19 mouse cellular contexts compared by ENCODE assay signal in the genomic region with DNA sequence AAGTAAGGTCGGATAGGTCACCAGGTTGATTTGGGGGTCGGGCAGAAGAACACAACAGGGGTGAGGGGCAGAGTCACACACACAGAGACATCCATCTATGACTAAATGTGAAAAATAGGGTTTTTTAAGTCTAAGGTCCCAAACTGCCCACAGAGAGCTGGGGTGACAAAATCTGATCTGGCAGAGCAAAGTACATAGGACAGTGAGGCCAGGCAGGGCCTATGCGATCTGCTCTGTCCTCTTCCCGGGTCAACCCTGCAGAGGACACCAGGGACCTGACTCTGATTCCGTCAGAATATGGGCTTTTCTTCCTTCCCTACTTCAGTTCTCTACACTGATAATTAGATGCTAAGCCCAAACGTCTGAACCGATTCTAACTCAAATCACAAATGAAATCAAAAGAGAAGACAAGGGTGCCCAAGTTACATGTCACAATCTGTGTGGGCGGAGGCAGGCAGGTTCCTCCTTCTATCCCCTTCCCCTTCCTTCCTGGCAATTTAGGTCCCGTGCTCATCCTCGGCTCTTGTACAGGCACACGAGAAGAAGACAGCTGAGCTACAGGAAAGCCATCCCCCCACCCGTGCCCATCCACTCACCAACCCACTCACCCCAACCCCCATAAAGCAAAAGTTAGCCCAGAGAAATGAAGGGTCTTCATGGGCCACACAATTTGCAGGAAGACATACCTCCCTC. TPM values are rescaled to one million over a fixed set of nuclear protein-coding genes. Genes with fewer than 3 reads are reported as not detected.
DNase-seq lines count a peak whose midpoint lies in the region; ATAC-seq and TF ChIP-seq lines count a peak whose summit lies in the region.
"Had no signal": no experiment of that assay in that cellular context is flagged by ENCODE, and none has a peak within 500 bp of the region (broad histone marks: within the 10 kb centered on the region; RNA-seq: fewer than 3 reads in every experiment).

No protein-coding gene starts in this region.

- no peak for TF ChIP-seq CTCF in gastrocnemius, adult 2 months (IDR thresholded peaks at IDR 0.05)
- TF ChIP-seq CTCF in liver, postnatal 0 days (IDR thresholded peaks at IDR 0.05; ENCODE audit: low read depth) = no peak

- DNase-seq in gastrocnemius, adult 2 months = no peak
- DNase-seq in gastrocnemius, adult 18-20 months (ENCODE audit: low spot score) = no peak
- no peak for DNase-seq in lung, postnatal 36 days
- no peak for DNase-seq in liver, postnatal 0 days
- DNase-seq in B cell, adult 2 months = no peak
- DNase-seq: cerebellum, adult 11 months; cerebellum, postnatal 14 days; left cerebral cortex, postnatal 4 days; right cerebral cortex, postnatal 14 days had no signal

- peak overlapping the region; percentile 68 for H3K27ac ChIP-seq in gastrocnemius, adult 2 months
- H3K27ac ChIP-seq in intestine, embryonic 15.5 days = 0 out of 2 replicates have a peak overlapping the region, but pooled peaks have one; percentile 22
- no peak overlapping the region for H3K27ac ChIP-seq in intestine, embryonic 16.5 days (ENCODE audit: low read length)
- no peak overlapping the region for H3K27ac ChIP-seq in lung, embryonic 15.5 days
- peak overlapping the region; percentile 69 for H3K27ac ChIP-seq in liver, postnatal 0 days (ENCODE audit: low read depth)
- H3K27ac ChIP-seq: liver, embryonic 14.5 days; stomach, postnatal 0 days had no signal

- intact Hi-C loops in gastrocnemius, adult 2 months (cut with DNase I) = no loop called here

- H3K4me2 ChIP-seq in intestine, embryonic 15.5 days (replicated peaks) = no peak overlapping the region
- no peak overlapping the region for H3K4me2 ChIP-seq in intestine, embryonic 16.5 days (ENCODE audit: low read depth, low read length)
- H3K4me2 ChIP-seq in lung, embryonic 15.5 days = peak overlapping the region; percentile 17; the same call in 1 of the 2 replicates
- peak overlapping the region; percentile 19 for H3K4me2 ChIP-seq in liver, postnatal 0 days (ENCODE audit: low read depth, low read length)
- H3K4me2 ChIP-seq: heart, embryonic 11.5 days had no signal

- no peak for TF ChIP-seq EP300 in liver, postnatal 0 days (IDR thresholded peaks at IDR 0.05; ENCODE audit: low read depth)

- no peaks in the 10 kb centered on the region for H3K27me3 ChIP-seq in intestine, embryonic 15.5 days (replicated peaks)
- H3K27me3 ChIP-seq in intestine, embryonic 16.5 days (replicated peaks; ENCODE audit: control insufficient read depth, insufficient read depth, low read length) = no peaks in the 10 kb centered on the region
- H3K27me3 ChIP-seq in lung, embryonic 15.5 days = no peaks in the 10 kb centered on the region
- no peaks in the 10 kb centered on the region for H3K27me3 ChIP-seq in liver, postnatal 0 days (ENCODE audit: insufficient read depth, low read length)
- H3K27me3 ChIP-seq: CH12.LX; megakaryocyte, embryonic 14.5 days had no signal

- H3K9ac ChIP-seq in intestine, embryonic 15.5 days = no peak overlapping the region
- H3K9ac ChIP-seq in intestine, embryonic 16.5 days (ENCODE audit: low read depth, low read length) = no peak overlapping the region
- no peak overlapping the region for H3K9ac ChIP-seq in lung, embryonic 15.5 days
- 0 out of 2 replicates have a peak overlapping the region, but pooled peaks have one; percentile 13 for H3K9ac ChIP-seq in liver, postnatal 0 days (replicated peaks)
- H3K9ac ChIP-seq: liver, embryonic 14.5 days had no signal

- 80% methylated on average over 12 of the region's 12 CpGs for WGBS in intestine, embryonic 15.5 days
- WGBS in intestine, embryonic 16.5 days = 74% methylated on average over 12 of the region's 12 CpGs
- WGBS in lung, embryonic 15.5 days = 77% methylated on average over 12 of the region's 12 CpGs
- WGBS in liver, postnatal 0 days (ENCODE audit: insufficient replicate concordance) = 53% methylated on average over 12 of the region's 12 CpGs

- peaks cover 3% of the 10 kb centered on the region; the same call in 1 of the 2 replicates for H3K36me3 ChIP-seq in intestine, embryonic 15.5 days
- H3K36me3 ChIP-seq in intestine, embryonic 16.5 days (ENCODE audit: control insufficient read depth, insufficient read depth, low read length) = no peaks in the 10 kb centered on the region
- H3K36me3 ChIP-seq in lung, embryonic 15.5 days = no peaks in the 10 kb centered on the region
- no peaks in the 10 kb centered on the region; the same call in 1 of the 2 replicates for H3K36me3 ChIP-seq in liver, postnatal 0 days (replicated peaks; ENCODE audit: insufficient read depth, low read length)

- ATAC-seq in intestine, embryonic 15.5 days = no peak
- no peak for ATAC-seq in intestine, embryonic 16.5 days
- ATAC-seq in lung, embryonic 15.5 days (ENCODE audit: borderline replicate concordance, extremely low read depth, low FRiP score, low TSS enrichment) = no peak
- peak; percentile 79 for ATAC-seq in liver, postnatal 0 days
- ATAC-seq: forebrain, embryonic 14.5 days; hindbrain, embryonic 16.5 days had no signal

- no peaks in the 10 kb centered on the region for H3K9me3 ChIP-seq in intestine, embryonic 15.5 days
- H3K9me3 ChIP-seq in intestine, embryonic 16.5 days (ENCODE audit: control insufficient read depth, low read length) = no peaks in the 10 kb centered on the region
- H3K9me3 ChIP-seq in lung, embryonic 15.5 days = no peaks in the 10 kb centered on the region
- no peaks in the 10 kb centered on the region for H3K9me3 ChIP-seq in liver, postnatal 0 days (ENCODE audit: low read length)

- H3K4me1 ChIP-seq in intestine, embryonic 15.5 days (replicated peaks) = peaks cover 38% of the 10 kb centered on the region
- peaks cover 23% of the 10 kb centered on the region for H3K4me1 ChIP-seq in intestine, embryonic 16.5 days (ENCODE audit: control insufficient read depth, insufficient read depth, low read length)
- peaks cover 38% of the 10 kb centered on the region for H3K4me1 ChIP-seq in lung, embryonic 15.5 days
- peaks cover 20% of the 10 kb centered on the region for H3K4me1 ChIP-seq in liver, postnatal 0 days (ENCODE audit: insufficient read depth)

- no peak overlapping the region for H3K4me3 ChIP-seq in gastrocnemius, adult 2 months
- no peak overlapping the region for H3K4me3 ChIP-seq in intestine, embryonic 15.5 days (replicated peaks)
- H3K4me3 ChIP-seq in intestine, embryonic 16.5 days (ENCODE audit: low read length) = no peak overlapping the region
- no peak overlapping the region for H3K4me3 ChIP-seq in lung, embryonic 15.5 days
- no peak overlapping the region for H3K4me3 ChIP-seq in liver, postnatal 0 days (ENCODE audit: low read depth, low read length)
- H3K4me3 ChIP-seq: megakaryocyte, embryonic 14.5 days had no signal

RNA-seq across cellular contexts. Expression of a gene that starts 9.1 kb away (rescaled TPM):
- 1 to 10 TPM; 2.6 to 3.4 TPM for total RNA-seq in gastrocnemius, adult 2 months (2021)
- total RNA-seq in gastrocnemius, adult 18-20 months (2021) = 1 to 10 TPM; 2.4 to 2.5 TPM
- polyA plus RNA-seq in intestine, embryonic 15.5 days (2015; fragmentation: Nextera tagmentation; extraction: Ambion mirVana) = 6.4 and 6.9 TPM in 2 replicates
- polyA plus RNA-seq in intestine, embryonic 16.5 days (2015; fragmentation: Nextera tagmentation; extraction: Ambion mirVana) = 5.3 and 6.3 TPM in 2 replicates
- polyA plus RNA-seq in lung, embryonic 15.5 days (2015; fragmentation: Nextera tagmentation; extraction: Ambion mirVana) = 7.3 and 8.0 TPM in 2 replicates
- 5.5 and 6.5 TPM in 2 replicates for polyA plus RNA-seq in liver, postnatal 0 days (2015; fragmentation: Nextera tagmentation; extraction: Ambion mirVana)

Comparison
In these comparisons a context has a peak if more than half of its experiments do, and no peak if none do; other contexts are left out.
1. H3K27ac ChIP-seq: peak in gastrocnemius, adult 2 months (single experiment), intestine, embryonic 15.5 days (single experiment) and liver, postnatal 0 days (single experiment); none in intestine, embryonic 16.5 days (single experiment) and lung, embryonic 15.5 days (single experiment).
2. H3K4me2 ChIP-seq: peak in lung, embryonic 15.5 days (single experiment) and liver, postnatal 0 days (single experiment); none in intestine, embryonic 15.5 days (single experiment) and intestine, embryonic 16.5 days (single experiment).